Mouse (Mus musculus): ENCODE data around the gene Ptpro. TPM values are rescaled to one million over a fixed set of nuclear protein-coding genes. Genes with fewer than 3 reads are reported as not detected.
A peak's percentile ranks its signal among the peaks of the same experiment; 100 is the strongest.

Gene Ptpro
- polyA plus RNA-seq, 1 experiment from 2014 or later = 2.5 TPM

DNA sequence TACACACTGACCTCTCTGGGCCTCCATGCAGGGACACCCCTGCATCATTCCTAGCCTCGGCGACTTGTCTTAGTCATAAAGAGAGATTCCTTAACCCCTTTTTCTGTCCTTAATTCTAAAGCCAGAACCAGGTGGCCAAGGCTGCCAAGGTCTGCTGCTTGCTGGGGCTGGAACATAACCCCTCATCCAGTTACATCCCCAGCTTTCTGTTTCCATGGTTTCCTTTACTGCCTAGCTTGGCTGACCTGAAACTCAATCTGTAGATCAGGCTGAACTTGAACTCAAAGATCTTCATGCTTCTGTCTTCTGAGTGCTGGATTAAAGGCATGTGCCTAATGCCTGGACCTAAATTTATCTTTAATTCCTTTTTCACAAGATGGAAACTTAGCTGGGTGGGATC is 51.7 kb downstream of the Ptpro start:
- Histone ChIP-seq H3K36me3 (no peaks in the 10 kb centered on the region), H3K27me3 (replicated peaks) (no peaks in the 10 kb centered on the region), H3K9me3 (no peaks in the 10 kb centered on the region), H3K4me3 (replicated peaks) (no peak overlapping the region), H3K27ac (no peak overlapping the region), H3K4me1 (replicated peaks) (no peaks in the 10 kb centered on the region), H3K4me2 (replicated peaks) (no peak overlapping the region), H3K9ac (no peak overlapping the region)
- 86% methylated on average over 2 of the region's 2 CpGs for WGBS
- no peak for ATAC-seq

DNA sequence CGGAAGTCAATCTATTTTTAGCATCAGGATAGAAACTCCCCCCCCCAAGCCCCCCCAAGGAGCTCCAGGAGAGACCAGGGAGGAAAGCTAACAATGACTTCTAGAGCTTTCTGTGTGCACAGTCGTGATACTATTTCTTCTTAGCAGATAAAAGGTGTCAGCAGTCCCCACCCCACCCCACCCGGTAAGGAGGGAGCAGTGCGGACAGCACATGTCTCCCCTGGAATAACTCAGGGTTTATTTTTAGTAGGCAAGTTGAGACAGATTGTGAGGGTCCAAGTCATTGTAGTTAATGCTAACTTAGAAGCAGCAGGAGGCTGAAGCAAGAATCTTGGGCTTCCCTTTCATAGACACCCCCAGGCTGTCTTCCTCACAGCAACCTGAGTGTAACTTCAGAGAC is 63.1 kb downstream of the Ptpro start:
- H3K9ac ChIP-seq = no peak overlapping the region
- H3K4me1 ChIP-seq (replicated peaks) = no peaks in the 10 kb centered on the region
- no peak overlapping the region for H3K4me2 ChIP-seq (replicated peaks)
- no peak overlapping the region for H3K4me3 ChIP-seq (replicated peaks)
- WGBS = 25% methylated on average over 4 of the region's 4 CpGs
- H3K27me3 ChIP-seq (replicated peaks) = no peaks in the 10 kb centered on the region
- no peaks in the 10 kb centered on the region for H3K36me3 ChIP-seq
- no peak for ATAC-seq
- no peak overlapping the region for H3K27ac ChIP-seq
- H3K9me3 ChIP-seq = no peaks in the 10 kb centered on the region

DNA sequence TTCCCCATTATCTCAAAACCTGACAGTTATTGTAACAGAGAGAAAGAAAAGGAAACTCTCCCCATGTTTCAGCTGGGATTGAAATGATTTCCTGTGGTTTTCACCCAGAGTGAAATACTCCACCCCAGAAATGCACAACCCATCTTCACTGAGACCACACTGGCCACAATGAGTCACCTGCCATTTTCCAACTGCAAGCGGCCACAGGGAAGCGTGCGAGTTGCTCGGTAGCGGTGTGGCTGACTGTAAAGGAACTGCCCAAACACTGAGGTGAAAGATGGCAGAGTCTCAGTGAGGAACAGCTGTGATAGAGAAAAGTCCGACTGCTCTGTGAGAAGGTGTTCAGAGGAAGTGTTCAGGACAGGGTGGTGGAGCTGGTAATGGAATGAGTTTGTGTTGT is 64.2 kb downstream of the Ptpro start:
- H3K27me3 ChIP-seq (replicated peaks) = no peaks in the 10 kb centered on the region
- no peak for ATAC-seq
- no peaks in the 10 kb centered on the region for H3K4me1 ChIP-seq (replicated peaks)
- H3K27ac ChIP-seq = no peak overlapping the region
- H3K9ac ChIP-seq = no peak overlapping the region
- H3K9me3 ChIP-seq = no peaks in the 10 kb centered on the region
- H3K4me2 ChIP-seq (replicated peaks) = no peak overlapping the region
- H3K36me3 ChIP-seq = no peaks in the 10 kb centered on the region
- H3K4me3 ChIP-seq (replicated peaks) = no peak overlapping the region
- WGBS = 77% methylated on average over 6 of the region's 6 CpGs

DNA sequence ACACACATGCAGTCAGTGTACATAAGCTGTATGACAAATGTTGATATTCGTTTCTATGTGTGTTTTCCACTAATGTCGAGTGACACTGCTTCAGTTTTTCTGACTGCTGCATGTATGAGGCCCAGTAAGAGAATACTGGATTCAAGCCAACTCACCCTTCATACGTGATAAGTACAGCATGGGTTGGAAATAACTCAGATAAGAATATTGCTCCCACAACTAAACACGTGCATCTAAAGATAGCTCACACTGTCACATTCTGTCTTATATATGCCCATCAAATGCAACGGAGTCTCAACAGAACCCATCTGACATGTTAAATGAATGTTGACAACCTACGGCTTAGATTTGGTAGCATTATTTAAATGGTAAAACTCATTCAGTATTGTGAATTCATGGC is 65.4 kb downstream of the Ptpro start:
- no peak overlapping the region for H3K4me3 ChIP-seq (replicated peaks)
- 76% methylated on average over 6 of the region's 6 CpGs for WGBS
- no peak overlapping the region for H3K4me2 ChIP-seq (replicated peaks)
- no peak overlapping the region for H3K27ac ChIP-seq
- H3K27me3 ChIP-seq (replicated peaks) = no peaks in the 10 kb centered on the region
- no peaks in the 10 kb centered on the region for H3K36me3 ChIP-seq
- ATAC-seq = no peak
- no peaks in the 10 kb centered on the region for H3K4me1 ChIP-seq (replicated peaks)
- no peak overlapping the region for H3K9ac ChIP-seq
- no peaks in the 10 kb centered on the region for H3K9me3 ChIP-seq

DNA sequence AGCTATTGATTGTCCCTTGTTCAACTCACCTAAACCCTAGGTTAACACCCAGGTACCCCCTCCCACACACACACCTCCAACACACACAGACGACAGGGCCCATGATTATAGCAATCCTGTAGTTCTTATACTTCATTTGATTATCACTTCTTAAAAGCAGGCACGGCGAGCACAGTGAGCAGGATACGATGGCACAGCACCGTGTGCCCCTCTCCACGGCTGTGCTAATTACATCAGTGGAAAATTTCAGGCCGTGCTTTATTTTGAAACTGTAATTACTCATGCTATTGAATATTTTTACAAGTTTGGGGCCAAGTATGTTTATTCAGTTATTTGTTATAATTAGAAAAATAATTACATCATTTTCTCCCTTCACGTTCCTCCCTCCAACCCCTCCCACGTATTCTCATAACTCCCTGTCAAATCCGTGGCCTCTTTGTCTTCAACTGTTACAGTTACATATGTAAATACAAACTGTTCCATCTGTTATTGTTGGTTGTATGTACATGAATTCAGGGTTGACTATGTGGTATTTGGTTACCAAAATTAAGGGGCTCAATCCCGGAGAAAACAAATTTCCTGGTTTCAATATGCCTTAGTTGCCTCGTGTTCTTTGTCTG is 66.2 kb downstream of the Ptpro start:
- Histone ChIP-seq H3K27ac (no peak overlapping the region), H3K4me1 (replicated peaks) (no peaks in the 10 kb centered on the region), H3K4me3 (replicated peaks) (no peak overlapping the region), H3K36me3 (no peaks in the 10 kb centered on the region), H3K9me3 (no peaks in the 10 kb centered on the region), H3K27me3 (replicated peaks) (no peaks in the 10 kb centered on the region), H3K4me2 (replicated peaks) (no peak overlapping the region), H3K9ac (no peak overlapping the region)
- ATAC-seq = no peak
- WGBS = 83% methylated on average over 12 of the region's 12 CpGs

DNA sequence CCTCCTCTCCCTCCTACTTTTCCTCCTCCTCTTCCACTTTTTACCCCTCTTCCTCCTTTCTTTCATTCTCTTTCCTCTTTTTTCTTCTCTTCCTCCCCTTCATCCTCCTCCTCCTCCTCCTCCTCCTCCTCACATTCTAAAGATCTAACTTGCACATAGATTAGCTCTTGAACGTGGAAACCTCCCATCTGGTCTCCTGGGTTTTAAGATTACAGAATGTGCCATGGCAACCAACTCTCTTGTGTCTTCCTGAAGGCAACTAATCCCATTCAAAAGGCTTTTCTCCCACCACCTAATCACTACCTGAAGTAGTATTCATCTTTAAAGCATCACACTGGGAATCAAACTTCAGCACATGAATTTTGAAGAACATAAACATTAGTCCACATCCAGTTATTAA is 67.5 kb downstream of the Ptpro start:
- ATAC-seq = no peak
- 47% methylated on average over 1 of the region's 1 CpGs for WGBS
- no peak overlapping the region for H3K9ac ChIP-seq
- H3K27me3 ChIP-seq (replicated peaks) = no peaks in the 10 kb centered on the region
- H3K9me3 ChIP-seq = no peaks in the 10 kb centered on the region
- no peak overlapping the region for H3K4me3 ChIP-seq (replicated peaks)
- H3K27ac ChIP-seq = no peak overlapping the region
- no peaks in the 10 kb centered on the region for H3K36me3 ChIP-seq
- no peaks in the 10 kb centered on the region for H3K4me1 ChIP-seq (replicated peaks)
- H3K4me2 ChIP-seq (replicated peaks) = no peak overlapping the region

DNA sequence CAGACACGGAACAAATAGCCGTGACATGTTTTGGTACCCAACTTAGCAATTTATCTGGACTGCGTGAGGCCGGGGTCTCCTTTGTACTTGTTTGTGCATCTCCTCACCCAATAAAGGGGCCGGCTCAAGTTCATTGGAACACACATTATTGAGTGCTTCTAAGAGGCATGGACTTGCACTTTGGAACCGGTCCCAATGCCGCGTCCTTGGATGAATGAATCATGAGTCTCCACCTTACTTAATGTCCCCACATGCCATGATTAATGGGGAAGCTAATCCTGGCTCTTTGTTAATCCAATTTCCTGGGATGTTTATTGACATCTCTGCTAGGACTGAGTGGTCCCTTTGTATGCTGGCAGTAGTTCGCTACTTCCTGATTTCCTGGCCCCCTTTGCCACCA is 75.6 kb downstream of the Ptpro start:
- Histone ChIP-seq H3K36me3 (no peaks in the 10 kb centered on the region), H3K27me3 (replicated peaks) (no peaks in the 10 kb centered on the region), H3K4me1 (replicated peaks) (0 out of 2 replicates have a peak, but pooled peaks cover 4% of the 10 kb centered on the region), H3K9me3 (no peaks in the 10 kb centered on the region), H3K9ac (no peak overlapping the region), H3K4me3 (replicated peaks) (no peak overlapping the region), H3K4me2 (replicated peaks) (no peak overlapping the region), H3K27ac (no peak overlapping the region)
- peak; percentile 47 for ATAC-seq
- 66% methylated on average over 9 of the region's 9 CpGs for WGBS

DNA sequence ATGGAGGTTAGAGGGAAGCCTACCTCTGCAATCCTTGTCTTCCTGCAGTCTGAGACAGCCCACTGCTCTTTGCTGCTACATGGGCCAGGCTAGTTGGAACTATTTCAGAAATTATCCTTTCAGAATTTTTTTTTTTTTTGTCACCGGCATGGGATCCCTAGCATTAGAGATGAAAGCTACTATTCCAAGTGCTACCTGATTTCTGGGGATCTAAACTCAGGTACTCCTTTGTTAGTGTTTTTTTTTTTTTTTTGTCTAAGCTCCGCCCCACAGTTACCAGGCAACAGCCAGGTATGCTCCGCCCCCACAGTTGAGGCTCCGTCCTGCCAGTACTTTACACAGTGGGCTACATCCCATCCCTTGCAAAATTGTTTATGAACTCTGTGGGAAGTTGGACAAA is 76.1 kb downstream of the Ptpro start:
- no peaks in the 10 kb centered on the region for H3K27me3 ChIP-seq (replicated peaks)
- WGBS = 70% methylated on average over 4 of the region's 4 CpGs
- H3K36me3 ChIP-seq = no peaks in the 10 kb centered on the region
- H3K4me1 ChIP-seq (replicated peaks) = 0 out of 2 replicates have a peak, but pooled peaks cover 4% of the 10 kb centered on the region
- H3K4me2 ChIP-seq (replicated peaks) = no peak overlapping the region
- no peak for ATAC-seq
- H3K27ac ChIP-seq = no peak overlapping the region
- no peak overlapping the region for H3K4me3 ChIP-seq (replicated peaks)
- no peaks in the 10 kb centered on the region for H3K9me3 ChIP-seq
- no peak overlapping the region for H3K9ac ChIP-seq

DNA sequence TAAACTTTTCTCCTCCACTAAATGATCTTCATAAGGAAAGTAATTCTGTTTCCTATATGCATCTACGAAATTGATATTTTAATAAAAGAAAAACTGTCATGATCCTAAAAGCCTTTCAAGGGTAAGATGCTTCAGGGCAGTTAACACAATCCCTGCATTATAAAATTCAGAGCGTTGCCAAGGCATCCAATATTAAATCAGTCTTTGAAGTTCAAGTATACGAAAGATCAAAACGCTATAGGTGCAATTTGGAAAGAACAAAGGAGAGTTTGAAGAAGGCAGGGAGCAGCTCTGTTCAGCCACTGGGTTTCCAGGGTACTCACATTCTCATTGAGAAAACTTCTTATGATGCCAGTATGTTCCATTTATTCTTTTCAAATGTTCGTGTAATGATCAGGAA is 78.7 kb downstream of the Ptpro start:
- WGBS = 76% methylated on average over 5 of the region's 5 CpGs
- H3K27me3 ChIP-seq (replicated peaks) = no peaks in the 10 kb centered on the region

DNA sequence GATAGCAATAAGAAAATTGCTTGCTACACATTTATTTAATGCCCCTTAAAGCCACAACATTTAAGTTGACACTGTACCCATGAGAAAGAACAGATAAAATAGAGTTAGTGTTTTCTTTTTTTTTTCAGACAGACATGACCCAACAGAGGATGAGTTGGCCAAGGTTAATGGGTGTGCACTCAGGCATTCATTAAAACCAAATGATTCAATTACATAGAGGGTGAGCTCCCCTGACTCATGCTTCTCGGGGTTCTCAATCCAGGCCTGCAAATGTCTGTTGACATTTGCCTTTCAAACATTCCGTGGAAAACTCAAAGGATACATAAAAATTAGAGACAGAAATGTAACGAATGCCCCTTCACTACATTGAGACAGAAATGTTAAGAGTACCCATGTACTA is 79.7 kb downstream of the Ptpro start:
- 0 out of 2 replicates have a peak, but pooled peaks cover 4% of the 10 kb centered on the region for H3K4me1 ChIP-seq (replicated peaks)
- H3K4me3 ChIP-seq (replicated peaks) = no peak overlapping the region
- no peaks in the 10 kb centered on the region for H3K36me3 ChIP-seq
- ATAC-seq = no peak
- WGBS = 82% methylated on average over 3 of the region's 3 CpGs
- no peak overlapping the region for H3K9ac ChIP-seq
- no peaks in the 10 kb centered on the region for H3K9me3 ChIP-seq
- no peak overlapping the region for H3K27ac ChIP-seq
- no peaks in the 10 kb centered on the region for H3K27me3 ChIP-seq (replicated peaks)
- no peak overlapping the region for H3K4me2 ChIP-seq (replicated peaks)

More for the DNA sequence above, 78.7 kb downstream of the Ptpro start:
- Histone ChIP-seq H3K4me1 (replicated peaks) (0 out of 2 replicates have a peak, but pooled peaks cover 4% of the 10 kb centered on the region), H3K4me3 (replicated peaks) (no peak overlapping the region), H3K36me3 (no peaks in the 10 kb centered on the region), H3K9me3 (no peaks in the 10 kb centered on the region), H3K9ac (no peak overlapping the region), H3K27ac (no peak overlapping the region), H3K4me2 (replicated peaks) (no peak overlapping the region)
- ATAC-seq = no peak

DNA sequence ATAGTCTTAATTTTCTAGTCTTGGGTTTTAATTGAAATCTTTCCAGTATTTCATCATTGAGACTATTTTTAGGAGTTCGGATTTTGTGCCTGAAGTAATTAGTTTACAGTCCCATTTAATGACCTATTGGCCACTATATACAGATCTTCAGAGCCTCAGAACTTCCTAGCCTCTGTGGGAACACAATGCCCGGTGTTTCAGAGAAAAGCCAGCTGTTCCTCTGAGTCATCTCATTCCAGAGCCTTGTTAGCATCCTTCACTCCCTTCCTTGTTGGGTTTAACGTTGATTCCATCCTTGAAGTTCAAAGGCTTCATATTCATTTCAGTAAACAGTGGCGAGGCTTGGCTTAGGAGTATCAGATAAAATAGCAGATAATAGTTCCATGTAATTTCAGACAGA is 87.0 kb downstream of the Ptpro start:
- Histone ChIP-seq H3K9me3 (no peaks in the 10 kb centered on the region), H3K27me3 (replicated peaks) (no peaks in the 10 kb centered on the region), H3K4me1 (replicated peaks) (no peaks in the 10 kb centered on the region), H3K36me3 (no peaks in the 10 kb centered on the region), H3K4me3 (replicated peaks) (no peak overlapping the region), H3K9ac (no peak overlapping the region), H3K27ac (no peak overlapping the region), H3K4me2 (replicated peaks) (no peak overlapping the region)
- 33% methylated on average over 4 of the region's 4 CpGs for WGBS
- no peak for ATAC-seq

DNA sequence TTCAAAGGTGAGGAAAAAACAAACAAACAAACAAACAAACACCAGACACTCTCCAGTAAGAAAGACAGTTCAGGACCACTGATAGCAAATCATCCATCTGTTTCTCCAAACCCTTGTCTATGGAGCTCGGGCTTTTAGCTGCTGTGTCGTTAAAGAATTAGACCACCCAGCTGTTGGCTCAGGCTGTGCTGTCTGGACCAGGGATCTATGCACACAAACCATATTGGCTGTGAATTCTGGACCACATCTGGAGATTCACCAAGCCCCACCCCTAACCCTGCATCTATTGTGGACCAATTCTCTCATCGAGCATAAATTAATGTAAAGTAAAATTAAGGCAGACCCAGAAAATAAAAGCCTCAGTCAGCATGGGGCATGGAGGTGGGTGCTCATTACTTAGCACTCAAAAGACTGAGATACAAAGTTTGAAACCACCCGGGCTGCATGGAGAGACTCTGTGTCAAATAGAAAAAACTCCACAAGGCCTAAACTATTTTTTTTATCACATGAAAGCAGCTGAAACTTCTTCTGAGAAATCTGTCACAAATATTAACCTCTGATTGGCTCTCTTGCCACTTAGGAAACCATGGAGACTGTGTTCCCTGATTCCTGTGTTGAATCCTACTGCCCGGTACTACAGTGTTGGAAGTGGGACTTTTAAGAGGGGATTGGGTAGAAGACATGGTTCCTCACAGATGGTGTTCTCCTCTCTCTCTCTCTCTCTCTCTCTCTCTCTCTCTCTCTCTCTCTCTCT is 91.7 kb downstream of the Ptpro start:
- Histone ChIP-seq H3K36me3 (no peaks in the 10 kb centered on the region), H3K9ac (no peak overlapping the region), H3K27ac (no peak overlapping the region), H3K9me3 (no peaks in the 10 kb centered on the region), H3K4me3 (replicated peaks) (no peak overlapping the region), H3K4me2 (replicated peaks) (no peak overlapping the region), H3K4me1 (replicated peaks) (no peaks in the 10 kb centered on the region), H3K27me3 (replicated peaks) (no peaks in the 10 kb centered on the region)
- WGBS = 39% methylated on average over 5 of the region's 5 CpGs
- ATAC-seq = peak; percentile 65

DNA sequence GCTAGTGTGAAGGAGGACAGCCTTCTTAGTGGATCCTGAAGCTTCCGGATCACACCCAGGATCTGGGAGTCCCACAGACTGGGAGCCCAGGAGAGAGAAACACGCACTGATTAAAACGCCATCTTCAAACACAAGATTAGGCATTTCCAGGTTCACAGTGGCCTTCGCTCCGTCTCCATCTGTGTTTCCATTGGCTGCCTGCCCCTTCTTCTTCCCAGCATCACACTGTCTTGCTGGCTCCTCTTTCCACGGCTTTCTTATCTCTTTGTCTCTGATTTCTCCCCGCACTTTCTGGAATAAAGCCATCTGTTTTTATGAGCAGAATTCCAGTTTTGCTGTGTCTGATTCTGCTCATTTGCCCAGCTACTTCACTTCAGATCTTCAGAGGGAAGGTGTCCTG is 108.0 kb downstream of the Ptpro start:
- no peaks in the 10 kb centered on the region for H3K9me3 ChIP-seq
- H3K4me2 ChIP-seq (replicated peaks) = no peak overlapping the region
- no peaks in the 10 kb centered on the region for H3K27me3 ChIP-seq (replicated peaks)
- no peak overlapping the region for H3K9ac ChIP-seq
- WGBS = 81% methylated on average over 7 of the region's 7 CpGs
- no peak overlapping the region for H3K27ac ChIP-seq
- ATAC-seq = no peak
- H3K4me1 ChIP-seq (replicated peaks) = no peaks in the 10 kb centered on the region
- H3K36me3 ChIP-seq = no peaks in the 10 kb centered on the region
- H3K4me3 ChIP-seq (replicated peaks) = no peak overlapping the region

All from intestine, embryonic 15.5 days (tissue).